Mouse (Mus musculus) G1E-ER4 (cell line): ENCODE results near the gene Shroom3. TPM values are rescaled to one million over a fixed set of nuclear protein-coding genes. Genes with fewer than 3 reads are reported as not detected.

Source experiments
- GATA1 ChIP-seq: IDR thresholded peaks from one replicate; pipeline ENCODE4 v1.8.0; 2012; ENCODE audit warnings: low read length, inconsistent platforms
- polyA plus RNA-seq: library from polyadenylated mRNA; stranded (reverse); fragments of >175 nt; gene quantifications from 2 replicates; pipeline ENCODE4 v1.2.3, GENCODE M21; 2012

Shroom3 gene
- polyA plus RNA-seq, 1 experiment, result not detected

DNA sequence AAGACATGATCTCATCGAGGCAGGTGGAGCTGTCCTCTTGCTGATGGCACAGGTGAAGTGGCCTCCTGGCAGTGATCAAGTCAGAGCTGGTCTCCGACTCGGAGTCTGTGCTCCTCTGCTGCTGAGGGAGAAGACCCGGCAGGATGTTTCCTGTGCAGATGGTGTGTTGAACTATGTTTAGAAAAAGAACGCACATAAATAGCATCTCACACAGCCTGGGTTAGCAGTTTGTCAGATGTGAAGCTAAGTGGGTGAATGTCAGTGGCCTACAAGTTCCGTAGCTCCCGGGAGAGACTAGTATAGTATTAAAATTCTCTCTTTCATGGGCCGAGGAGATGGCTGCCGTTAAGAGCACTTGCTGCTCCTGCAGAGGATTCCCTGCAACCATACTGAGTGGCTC, 276.5 kb downstream of the Shroom3 start:
- TF ChIP-seq GATA1, result no peak

GRCm38 (mm10) chr5:92961353-92961752, 278.1 kb downstream of the Shroom3 start:
- no peak for TF ChIP-seq GATA1

DNA sequence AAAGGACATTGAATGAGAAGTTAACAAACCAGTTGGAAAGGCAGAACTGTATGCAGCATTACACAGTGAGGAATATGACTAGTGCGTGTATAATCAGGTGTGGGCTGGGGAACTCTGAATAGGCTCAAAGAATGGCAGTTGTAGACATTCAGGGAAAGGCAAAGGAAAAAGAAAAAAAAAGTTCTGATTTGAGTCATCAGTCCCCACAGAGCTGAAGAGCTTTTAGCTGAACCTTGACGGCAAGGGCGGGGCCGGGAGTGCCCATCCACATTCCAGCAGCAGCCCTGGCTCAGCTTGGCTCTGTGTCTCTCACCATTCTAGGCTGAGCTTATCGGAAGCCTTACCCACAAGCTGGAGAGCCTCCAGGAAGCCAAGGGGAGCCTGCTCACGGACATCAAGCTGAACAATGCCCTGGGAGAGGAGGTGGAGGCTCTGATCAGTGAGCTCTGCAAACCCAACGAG, 278.6 kb downstream of the Shroom3 start:
- TF ChIP-seq GATA1, result no peak

DNA sequence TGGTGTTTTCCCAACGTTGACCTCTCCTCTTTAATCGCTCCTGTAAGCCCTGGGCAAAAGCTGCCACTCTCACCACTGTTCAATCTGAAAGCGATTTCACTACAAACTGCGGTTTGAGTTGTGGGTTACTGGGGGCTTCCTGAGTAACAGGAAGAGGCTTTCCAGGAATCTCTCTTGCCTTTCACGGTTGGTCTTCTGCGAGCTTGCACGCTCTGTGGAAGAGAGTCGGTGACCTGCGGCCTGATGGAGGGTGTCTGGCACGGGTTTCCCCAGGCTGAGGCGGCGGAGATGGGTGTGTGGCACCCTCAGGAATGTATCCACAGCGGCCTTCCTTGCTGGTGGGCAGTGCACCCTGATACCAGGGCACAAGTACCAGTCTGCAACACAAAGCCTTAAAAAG, 281.5 kb downstream of the Shroom3 start:
- no peak for TF ChIP-seq GATA1

DNA sequence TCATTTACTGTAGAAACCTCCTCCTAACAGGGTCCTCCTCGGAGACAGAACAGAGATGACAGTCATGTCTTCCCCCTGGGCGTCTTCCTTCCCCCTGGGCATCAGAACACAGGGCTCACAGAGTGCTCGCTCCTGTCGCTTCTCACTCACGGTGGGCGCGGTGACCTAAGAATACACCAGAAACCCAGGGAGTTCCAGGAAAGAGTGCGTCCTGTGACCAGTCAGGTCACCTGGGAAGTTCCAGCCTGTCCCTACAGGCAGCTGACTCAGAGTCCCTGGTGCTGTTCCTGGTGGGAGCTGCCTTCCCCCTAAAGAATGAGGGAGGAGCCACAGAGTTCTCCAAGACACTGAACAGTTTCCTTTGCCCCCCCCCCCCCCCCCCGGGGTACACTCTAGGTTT, 283.9 kb downstream of the Shroom3 start:
- TF ChIP-seq GATA1, result no peak

GRCm38 (mm10) chr5:92967906-92968305, 284.7 kb downstream of the Shroom3 start:
- no peak for TF ChIP-seq GATA1

DNA sequence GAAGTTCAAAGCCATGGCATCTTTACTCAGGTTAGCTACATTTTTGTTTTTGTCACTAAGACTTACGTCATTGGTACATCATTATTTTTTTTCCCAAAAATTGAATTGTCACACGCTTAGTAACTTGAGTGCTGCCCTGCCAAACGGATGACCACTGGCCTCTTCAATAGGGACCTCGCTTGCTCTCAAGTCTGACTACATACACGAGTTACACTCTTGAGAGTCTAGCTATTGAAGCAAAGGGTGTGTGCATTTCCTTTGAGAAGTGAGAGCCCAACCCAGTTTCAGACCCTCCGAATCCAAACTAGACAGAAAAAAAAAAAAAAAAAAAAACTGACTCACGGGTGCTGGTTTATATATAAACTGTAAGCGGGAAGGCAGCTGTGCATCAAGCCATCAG, 286.2 kb downstream of the Shroom3 start:
- no peak for TF ChIP-seq GATA1

DNA sequence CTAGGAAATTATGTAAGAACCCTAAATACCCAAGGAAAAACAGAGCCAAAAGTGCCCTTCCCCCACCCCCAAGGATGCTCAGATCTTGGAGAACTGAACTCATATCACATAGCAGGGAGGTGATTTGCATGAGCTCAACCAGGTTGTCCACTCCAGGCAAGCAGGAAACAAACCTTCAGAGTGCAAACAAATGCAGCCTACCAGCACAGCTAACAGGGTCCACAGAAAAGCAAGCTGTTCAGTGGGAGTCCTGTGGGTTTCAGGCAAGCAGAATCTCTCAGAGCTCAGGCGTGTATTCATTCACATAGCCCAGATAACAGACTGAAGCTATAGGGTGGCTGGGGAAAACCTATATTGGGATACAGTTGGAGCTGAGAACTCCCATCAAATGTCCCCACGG, 286.7 kb downstream of the Shroom3 start:
- no peak for TF ChIP-seq GATA1

DNA sequence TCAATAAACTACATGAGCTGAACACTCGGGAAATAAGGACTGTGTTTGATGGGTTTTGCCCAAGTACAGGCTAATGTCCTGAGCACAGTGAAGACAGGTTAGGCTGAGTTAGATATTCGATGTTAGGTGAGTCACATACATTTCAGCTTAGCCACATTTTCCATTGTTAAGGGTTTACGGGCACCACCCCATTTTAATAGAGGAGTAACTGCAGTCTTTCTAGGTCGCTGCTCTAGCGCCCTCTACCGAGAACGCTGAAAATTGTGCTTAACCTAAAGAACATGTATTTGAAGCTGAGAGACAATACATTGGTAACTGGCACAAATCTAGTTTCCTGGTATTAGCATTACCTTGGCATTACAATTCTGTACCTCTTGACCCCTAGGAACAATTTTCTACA, 287.2 kb downstream of the Shroom3 start:
- TF ChIP-seq GATA1, result no peak

DNA sequence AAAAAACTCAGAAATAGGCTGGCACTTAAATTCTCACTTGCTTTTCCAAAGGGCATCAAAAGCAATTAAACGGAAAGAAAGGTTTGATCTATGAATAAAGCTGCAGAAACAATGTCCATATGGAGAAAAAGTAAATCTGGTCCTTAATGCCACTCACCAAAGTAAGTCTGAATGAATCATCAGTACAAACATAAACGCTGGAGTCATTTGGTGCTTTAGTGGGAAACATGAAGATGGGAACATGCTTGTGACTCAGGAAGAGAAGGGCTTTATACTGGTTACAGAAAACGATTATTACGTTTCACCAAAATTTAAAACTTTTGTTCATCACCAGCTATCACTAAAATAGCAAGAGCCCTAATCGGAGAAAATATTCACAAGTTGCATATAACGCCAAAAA, 297.2 kb downstream of the Shroom3 start:
- no peak for TF ChIP-seq GATA1

DNA sequence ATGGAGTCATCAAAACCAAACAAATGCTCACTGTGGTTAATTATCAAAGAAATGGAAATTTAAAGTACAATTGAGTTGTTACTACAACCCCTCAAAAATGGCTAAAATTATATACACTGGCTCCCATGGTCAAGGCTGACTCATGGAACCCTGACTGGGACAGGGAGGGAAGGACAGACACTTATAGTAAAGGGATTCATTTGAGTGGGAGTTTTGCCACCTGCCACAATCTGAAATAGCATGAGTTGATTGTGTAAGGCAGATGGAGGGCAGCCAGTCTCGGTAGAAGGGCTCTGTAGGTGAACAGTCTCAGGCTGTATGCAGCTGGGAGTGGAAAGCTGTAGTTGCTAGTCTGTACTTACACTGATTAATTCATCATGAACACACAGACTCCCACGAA, 297.6 kb downstream of the Shroom3 start:
- no peak for TF ChIP-seq GATA1

- no peak for TF ChIP-seq GATA1
These were observed 299.4 kb downstream of the Shroom3 start for GRCm38 (mm10) chr5:92982673-92983072.

DNA sequence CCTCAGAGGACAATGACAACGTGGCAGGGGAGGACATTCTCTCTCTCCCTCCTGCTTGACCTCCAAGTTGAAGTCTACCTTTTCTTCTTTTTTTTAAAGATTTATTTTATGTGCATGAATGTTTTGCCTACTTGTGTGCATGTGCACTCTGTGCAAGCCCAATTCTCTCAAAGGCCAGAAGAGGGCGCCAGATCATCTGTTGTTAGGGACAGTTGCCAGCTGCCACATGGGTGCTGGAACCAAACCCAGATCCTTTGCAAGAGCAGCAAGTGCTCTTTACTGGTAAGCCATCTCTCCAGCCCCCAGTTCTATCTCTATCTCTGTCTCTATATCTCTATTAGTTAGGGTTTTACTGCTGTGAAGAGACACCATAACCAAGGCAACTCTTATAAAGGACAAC, 300.7 kb downstream of the Shroom3 start:
- no peak for TF ChIP-seq GATA1

- TF ChIP-seq GATA1, result no peak
These were observed 301.5 kb downstream of the Shroom3 start for GRCm38 (mm10) chr5:92984692-92985091.

DNA sequence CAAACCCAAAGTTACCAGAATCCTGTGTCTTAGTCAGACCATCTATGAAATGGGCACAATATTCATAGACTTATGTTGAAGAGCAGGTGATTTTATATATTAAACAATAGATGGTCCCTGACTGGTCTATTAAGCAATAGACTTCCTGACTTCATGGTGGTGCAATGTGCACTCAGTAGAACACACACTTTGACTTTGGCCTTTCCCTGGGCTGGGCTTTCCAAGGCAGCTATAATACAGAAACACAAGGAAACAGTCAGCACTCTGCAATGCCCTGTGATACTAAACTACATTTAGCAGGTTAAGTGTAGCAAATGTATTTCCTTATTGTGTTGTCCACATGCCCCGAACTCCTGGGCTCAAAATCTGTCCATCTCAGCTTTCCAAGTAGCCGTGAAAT, 302.2 kb downstream of the Shroom3 start:
- no peak for TF ChIP-seq GATA1

DNA sequence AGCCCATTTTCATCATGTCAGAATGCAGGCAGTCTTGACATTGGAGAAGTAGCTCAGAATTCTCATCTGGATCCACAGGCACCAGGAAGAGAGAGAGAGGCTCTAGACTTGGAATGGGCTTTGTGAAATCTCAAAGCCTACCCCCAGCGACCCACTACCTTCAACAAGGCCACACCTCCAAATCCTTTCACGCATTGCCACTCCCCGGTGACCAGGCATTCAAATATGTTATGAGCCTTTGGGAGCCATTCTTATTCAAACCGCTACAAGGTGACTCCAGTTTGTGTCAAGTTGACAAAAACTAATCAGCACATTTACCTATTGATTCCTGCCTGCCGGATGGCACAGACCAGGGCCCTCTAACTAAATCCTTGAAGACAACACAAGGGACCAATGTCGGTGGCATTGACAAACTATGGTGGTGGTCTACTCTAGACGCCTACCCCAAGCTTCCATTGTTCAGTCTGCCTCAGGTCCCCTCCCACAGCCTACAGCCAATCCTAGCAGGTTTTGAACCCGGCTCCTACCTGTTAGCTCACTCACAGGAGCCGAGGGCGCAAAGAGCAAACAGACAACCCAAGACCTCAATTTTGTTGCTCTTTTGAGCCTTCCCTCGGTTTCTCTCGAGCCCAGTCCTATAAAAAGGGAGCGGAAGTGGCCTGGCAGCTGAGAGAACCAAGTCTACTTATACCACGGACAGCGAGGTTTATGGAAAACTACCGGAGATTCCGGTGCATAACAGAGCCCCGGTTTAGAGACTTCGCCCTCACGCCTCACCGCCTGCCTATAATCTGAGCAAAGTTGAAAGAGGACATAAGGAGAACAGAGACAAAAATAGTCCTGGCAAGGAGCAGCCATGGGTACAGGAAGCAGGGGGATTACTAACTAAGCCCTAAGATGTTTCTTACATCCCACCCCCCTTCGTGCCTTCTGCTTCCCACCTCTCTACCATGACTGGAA, 303.7 kb downstream of the Shroom3 start:
- no peak for TF ChIP-seq GATA1

GRCm38 (mm10) chr5:92987891-92988768, 304.9 kb downstream of the Shroom3 start:
- TF ChIP-seq GATA1, result no peak
